Mouse (Mus musculus): ENCODE measurements around the gene Rps12. TPM values are rescaled to one million over a fixed set of nuclear protein-coding genes. Genes with fewer than 3 reads are reported as not detected.

Rps12 gene
- polyA plus RNA-seq (2015; fragmentation: Nextera tagmentation; extraction: Ambion mirVana) = 153 and 155 TPM in 2 replicates

DNA sequence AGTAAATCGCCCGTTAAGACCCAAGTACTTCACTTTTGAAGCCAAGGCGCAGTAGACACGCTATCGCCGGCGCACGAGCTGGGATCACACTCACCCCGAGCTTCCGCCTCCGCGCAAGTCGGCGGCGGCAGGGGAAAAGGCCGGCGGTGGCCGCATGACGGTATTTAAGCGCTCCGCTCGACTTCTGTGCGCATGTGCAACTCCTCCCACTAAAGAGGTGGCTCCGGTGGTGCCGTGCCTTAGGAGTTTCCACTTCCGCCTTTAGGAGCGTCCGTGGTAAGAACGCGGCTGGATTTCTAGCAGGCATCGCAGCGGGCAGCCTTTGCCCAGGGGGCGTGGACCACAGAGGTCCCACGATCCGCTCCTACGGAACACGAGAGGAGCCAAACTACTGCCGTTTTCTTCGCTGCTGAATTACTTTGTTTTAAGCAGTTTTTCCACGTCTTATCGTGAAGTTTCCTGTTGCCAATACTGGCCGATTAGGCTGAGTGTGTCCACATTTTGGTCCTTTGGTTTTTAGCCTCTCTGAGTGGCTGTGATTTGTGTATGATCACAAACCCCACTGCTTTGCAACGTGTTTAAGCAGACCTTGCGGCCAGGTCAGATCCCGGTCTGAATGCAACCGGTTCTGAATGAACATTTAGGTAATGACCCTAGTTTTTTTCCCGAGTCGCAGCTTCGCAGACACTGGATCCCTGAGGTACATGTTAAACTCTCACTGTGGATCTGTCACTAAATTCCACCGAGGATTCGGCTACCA, at the start of gene Rps12:
Gene Rps12 (minus strand): TSS at position 214 of the 760 bp plus-strand sequence.

GRCm38 (mm10) chr10:23796551-23797503, 9.8 kb upstream of the Rps12 start, which contains the start of gene Slc18b1:
Gene Slc18b1 (plus strand): TSS chr10:23796986.

Other genes with a start within 250 kb of the Rps12 start
- 17.7 and 30.9 TPM in 2 replicates for gene Slc18b1, start 9.7 kb upstream of the Rps12 start, polyA plus RNA-seq (2015; fragmentation: Nextera tagmentation; extraction: Ambion mirVana)
- 0.19 and 0.26 TPM in 2 replicates for gene Vnn3, start 64.2 kb upstream of the Rps12 start, polyA plus RNA-seq (2015; fragmentation: Nextera tagmentation; extraction: Ambion mirVana)
- gene Vnn1, start 107.4 kb upstream of the Rps12 start, polyA plus RNA-seq (2015; fragmentation: Nextera tagmentation; extraction: Ambion mirVana) = 1.3 and 2.5 TPM in 2 replicates
- gene Taar1, start 133.1 kb upstream of the Rps12 start, polyA plus RNA-seq (2015; fragmentation: Nextera tagmentation; extraction: Ambion mirVana) = not detected in 2 replicates
- gene Taar2, start 151.3 kb upstream of the Rps12 start, polyA plus RNA-seq (2015; fragmentation: Nextera tagmentation; extraction: Ambion mirVana) = not detected in 2 replicates
- gene Taar3, start 162.3 kb upstream of the Rps12 start, polyA plus RNA-seq (2015; fragmentation: Nextera tagmentation; extraction: Ambion mirVana) = not detected in 2 replicates
- not detected in 2 replicates for gene Taar4, start 173.2 kb upstream of the Rps12 start, polyA plus RNA-seq (2015; fragmentation: Nextera tagmentation; extraction: Ambion mirVana)
- not detected in 2 replicates for gene Taar5, start 183.4 kb upstream of the Rps12 start, polyA plus RNA-seq (2015; fragmentation: Nextera tagmentation; extraction: Ambion mirVana)
- gene Taar6, start 198.4 kb upstream of the Rps12 start, polyA plus RNA-seq (2015; fragmentation: Nextera tagmentation; extraction: Ambion mirVana) = not detected in 2 replicates
- not detected in 2 replicates for gene Taar7a, start 206.2 kb upstream of the Rps12 start, polyA plus RNA-seq (2015; fragmentation: Nextera tagmentation; extraction: Ambion mirVana)
- not detected in 2 replicates for gene Taar7b, start 212.7 kb upstream of the Rps12 start, polyA plus RNA-seq (2015; fragmentation: Nextera tagmentation; extraction: Ambion mirVana)
- not detected in 2 replicates for gene Taar7d, start 239.9 kb upstream of the Rps12 start, polyA plus RNA-seq (2015; fragmentation: Nextera tagmentation; extraction: Ambion mirVana)

All from urinary bladder, postnatal 0 days (tissue).